Mouse (Mus musculus) E14TG2a.4 (cell line): ENCODE results near the gene Dpp8.

Experiments used
- CTCF ChIP-seq: conservative IDR thresholded peaks from 2 replicates; pipeline ENCODE4 v1.5.1; 2014; ENCODE audit warnings: low read length
- NANOG ChIP-seq: IDR thresholded peaks from 2 replicates; pipeline ENCODE4 v1.6.1; 2014; ENCODE audit warnings: borderline replicate concordance, low read length, mixed read lengths
- POU5F1 ChIP-seq: IDR thresholded peaks from 2 replicates; pipeline ENCODE4 v1.6.1; 2014; ENCODE audit warnings: low read length, borderline replicate concordance

DNA sequence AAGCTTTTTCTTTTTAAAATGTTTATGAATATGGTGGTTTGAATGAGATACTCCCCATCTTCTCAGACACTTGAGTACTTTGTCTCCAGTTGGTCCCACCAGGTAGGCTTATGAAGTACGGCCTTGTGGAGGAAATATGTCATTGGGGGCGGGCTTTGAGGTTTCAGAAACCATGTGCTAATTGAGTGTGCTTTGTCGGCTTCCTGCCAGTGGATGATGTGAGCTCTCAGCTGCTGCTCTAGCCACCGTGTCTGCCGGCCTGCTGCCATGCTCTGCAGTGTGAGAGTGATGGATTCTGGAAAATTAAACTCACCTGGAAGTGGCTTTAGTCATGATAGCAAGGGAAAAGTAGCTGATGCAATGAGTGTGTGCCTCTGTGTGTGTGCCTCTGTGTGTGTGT is 55.3 kb downstream of the Dpp8 start:
- TF ChIP-seq CTCF (no peak), NANOG (no peak), POU5F1 (no peak)
